Mouse (Mus musculus) cerebellum, adult 9-10 months (tissue): ENCODE data around the gene Rdh1.

Source experiments
- DNase-seq: peaks from one replicate; pipeline ENCODE4 v3.0.0; 2022

Rdh1 gene

GRCm38 (mm10) chr10:127759181-127760110 is at the start of gene Rdh1, which contains the start of gene Rdh16f1:
Gene Rdh1, plus strand, starts transcription at chr10:127759721.
Gene Rdh16f1, plus strand, starts transcription at chr10:127759787.
- DNase-seq = no peak

DNA sequence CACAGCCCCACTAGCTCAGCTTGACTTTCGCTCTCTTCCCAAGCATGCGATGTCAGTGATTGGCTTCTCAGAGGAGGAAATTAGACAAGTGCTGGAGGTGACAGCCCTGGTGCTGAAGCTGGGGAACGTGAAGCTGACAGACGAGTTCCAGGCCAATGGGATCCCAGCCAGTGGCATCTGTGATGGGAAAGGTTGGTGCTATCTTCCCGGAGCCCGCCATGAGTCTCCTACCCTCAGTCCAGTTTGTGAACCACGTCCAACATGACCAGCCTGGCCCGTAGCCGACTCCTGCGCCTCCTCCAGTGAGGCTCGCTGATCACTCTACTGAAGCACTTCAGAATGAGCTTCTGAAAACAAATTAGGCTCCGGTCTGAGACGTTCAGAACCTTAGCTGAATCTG is 49.2 kb upstream of the Rdh1 start:
- no peak for DNase-seq

DNA sequence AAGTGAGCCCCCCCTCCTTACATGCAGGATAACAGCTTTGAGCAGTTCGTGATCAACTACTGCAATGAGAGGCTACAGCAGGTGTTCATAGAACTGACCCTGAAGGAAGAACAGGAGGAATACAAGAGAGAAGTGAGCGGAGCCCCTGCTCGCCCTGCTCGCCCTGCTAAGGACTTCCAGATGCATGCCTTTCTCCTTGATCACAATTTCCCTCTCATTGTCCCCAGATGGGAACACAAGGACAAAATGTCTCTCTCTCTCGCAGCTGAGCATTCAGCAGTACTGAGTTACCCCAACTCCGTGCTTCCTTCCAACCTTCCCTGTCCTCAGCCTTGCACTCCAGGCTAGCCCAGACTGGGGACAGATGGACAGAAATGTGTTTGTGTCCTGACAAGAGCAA is 46.8 kb upstream of the Rdh1 start:
- DNase-seq = no peak

- DNase-seq = no peak
Measured at GRCm38 (mm10) chr10:127721671-127722418, 37.7 kb upstream of the Rdh1 start.

DNA sequence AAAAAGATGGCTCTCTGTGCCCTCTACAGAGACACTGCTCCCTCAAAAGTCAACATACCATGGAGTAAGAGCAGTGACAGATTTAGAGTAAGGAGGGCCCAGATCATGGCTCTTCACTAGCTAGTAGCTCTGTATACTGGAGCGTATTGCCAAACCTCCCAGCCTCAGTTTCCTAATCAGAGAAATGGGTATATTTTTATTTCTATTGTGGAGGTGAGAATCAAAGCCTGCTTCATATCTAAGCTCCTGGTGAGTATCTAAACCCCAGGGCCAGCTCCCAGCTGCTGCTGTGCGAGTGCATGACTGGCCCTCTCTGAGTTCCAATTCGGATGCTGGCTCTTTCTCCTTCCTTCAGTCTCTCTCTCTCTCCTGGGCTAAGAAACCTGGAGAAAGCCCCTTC is 35.3 kb upstream of the Rdh1 start, which contains the start of gene Tac2:
Gene Tac2, plus strand, starts transcription at position 301 of the 400 bp plus-strand sequence.
- no peak for DNase-seq

GRCm38 (mm10) chr10:127725136-127725535 is 34.4 kb upstream of the Rdh1 start:
- no peak for DNase-seq

DNA sequence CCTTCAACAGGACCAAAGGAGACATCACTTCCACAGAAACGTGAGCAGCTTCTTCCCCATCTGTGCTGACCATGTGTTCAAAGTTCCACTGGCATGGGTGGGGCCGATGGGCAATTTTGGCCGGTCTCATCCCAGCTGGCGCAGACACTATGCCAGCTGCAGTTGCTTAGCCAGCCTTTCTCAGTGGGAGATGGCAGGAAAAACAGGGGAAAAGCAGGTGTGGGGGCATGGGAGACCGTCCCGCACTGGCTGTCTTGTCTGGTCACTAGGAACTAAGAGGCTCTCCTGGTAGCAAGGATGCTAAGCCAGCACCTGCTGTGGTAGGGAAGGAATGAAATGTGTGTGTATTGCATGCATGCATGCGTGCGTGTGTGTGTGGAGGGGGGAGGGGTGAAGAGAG is 31.1 kb upstream of the Rdh1 start:
- no peak for DNase-seq

DNA sequence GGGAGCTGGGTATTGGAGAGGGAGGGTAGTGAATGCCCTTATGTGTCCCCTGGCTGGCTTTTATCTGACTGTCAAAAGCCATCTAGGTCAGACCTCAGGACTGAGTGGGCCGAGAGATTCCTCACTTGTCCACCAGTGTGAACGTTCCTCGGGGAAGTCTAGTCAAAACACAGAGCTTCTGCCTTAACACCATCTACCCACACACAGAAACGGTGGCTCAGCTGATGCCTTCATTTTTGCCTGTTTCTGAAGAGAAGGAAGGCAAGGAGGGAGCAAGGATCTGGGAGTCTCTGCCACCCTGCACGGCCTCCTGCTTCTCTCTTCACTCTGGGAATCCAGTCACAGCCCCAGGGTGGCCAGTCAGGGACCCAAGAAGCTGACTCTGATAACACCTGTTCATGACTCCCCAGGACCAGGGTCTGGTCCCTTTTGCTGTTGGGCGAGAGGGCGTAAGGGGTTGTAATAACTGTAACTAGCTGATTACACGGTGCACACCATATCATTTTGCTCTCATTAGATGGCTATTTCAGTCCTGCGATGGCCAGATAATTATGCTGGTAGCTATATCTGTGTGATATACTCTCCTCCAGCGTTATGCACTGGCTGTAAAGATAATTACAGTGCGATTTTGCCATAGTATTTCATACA is 29.1 kb upstream of the Rdh1 start:
- DNase-seq = no peak

DNA sequence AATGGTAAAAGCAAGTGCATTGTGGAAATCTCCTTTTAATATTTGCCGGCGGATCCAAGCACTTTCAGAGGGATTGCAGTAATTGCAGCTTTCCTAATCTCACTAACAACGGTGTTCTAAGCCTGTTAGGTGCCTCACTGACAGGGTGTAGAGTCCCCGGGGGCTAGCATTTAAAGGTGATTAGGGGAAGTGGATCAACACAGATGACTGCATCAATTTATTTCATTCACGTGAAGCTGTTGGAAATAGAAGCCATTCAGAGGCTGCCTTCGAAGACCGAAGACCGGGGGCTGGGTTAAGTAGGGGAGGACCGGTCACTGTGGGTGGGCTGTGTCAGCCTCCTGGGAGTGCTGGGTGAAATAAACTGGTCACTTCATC is 28.6 kb upstream of the Rdh1 start:
- DNase-seq = no peak

- DNase-seq = no peak
Measured at GRCm38 (mm10) chr10:127731397-127731796, 28.1 kb upstream of the Rdh1 start.

GRCm38 (mm10) chr10:127734434-127734833 is 25.1 kb upstream of the Rdh1 start:
- no peak for DNase-seq

DNA sequence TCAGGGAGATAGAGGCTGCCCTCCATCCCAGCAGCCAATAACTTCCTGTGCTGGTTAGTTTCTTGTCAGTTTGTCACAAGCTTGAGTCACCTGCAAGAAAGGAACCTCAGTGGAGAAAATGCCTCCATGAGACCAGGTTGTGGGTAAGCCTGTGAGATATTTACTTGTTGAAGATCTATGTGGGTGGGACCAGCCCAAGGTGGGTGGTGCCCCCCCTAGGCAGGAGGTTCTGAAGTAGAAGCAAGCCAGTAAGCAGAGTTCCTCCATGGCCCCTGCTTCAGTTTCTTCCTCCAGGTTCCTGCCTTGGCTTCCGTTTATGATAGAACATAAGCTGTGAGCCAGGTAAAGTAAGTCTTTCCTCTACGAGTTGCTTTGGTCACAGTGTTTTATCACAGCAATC is 23.3 kb upstream of the Rdh1 start:
- no peak for DNase-seq

GRCm38 (mm10) chr10:127736916-127737315 is 22.6 kb upstream of the Rdh1 start:
- no peak for DNase-seq

DNA sequence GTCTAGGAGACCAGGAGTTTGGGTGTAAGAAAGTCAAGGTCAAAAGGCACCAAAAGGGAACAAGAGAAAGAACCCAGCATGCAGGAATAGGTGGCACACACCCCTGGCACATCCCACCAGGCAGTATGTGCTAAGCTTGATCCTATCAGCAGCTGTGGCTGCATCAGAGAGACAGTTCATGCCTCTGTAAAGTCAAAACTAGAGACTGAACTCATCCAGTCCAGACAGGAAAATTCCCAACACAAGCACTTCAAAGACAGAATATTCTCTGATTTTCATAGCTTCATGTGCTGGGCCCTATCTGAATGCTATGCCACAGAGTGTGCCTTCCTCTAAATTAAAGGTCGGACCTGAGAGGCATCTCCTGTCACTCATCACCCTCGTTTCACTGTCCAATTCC is 22.0 kb upstream of the Rdh1 start:
- DNase-seq = no peak

- DNase-seq = peak; percentile 18
Measured at GRCm38 (mm10) chr10:127738151-127738882, 21.2 kb upstream of the Rdh1 start.

- peak; percentile 65 for DNase-seq
Measured at GRCm38 (mm10) chr10:127739083-127739660, 20.3 kb upstream of the Rdh1 start, which contains the start of gene Zbtb39. Gene Zbtb39, plus strand, starts transcription at chr10:127739538.

DNA sequence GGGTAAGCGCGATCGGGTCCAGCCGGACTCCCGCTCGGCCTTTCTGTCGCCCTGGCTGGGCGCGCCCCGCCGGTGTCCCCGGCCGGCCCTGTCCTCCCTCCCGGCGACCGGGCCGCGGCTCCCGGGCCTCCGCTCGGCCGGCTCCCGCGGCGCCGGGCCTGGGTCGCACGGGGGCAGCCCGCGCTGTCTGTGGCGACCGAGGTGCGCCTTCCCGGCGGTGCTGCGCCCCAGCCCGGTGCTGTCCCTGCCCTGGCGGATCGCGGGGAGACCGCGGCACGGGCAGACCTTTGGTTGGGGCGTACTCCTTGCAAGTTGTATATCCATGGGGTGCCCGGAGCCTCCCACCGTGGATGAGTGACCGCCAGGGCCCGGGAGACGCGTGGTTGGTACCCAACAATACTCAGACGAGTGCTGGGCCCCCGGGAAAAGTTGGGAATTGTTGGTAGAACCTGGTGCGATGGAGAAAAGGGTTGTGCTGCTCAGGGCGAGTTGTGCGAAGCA is 19.8 kb upstream of the Rdh1 start:
- DNase-seq = no peak

GRCm38 (mm10) chr10:127744661-127745060 is 14.9 kb upstream of the Rdh1 start:
- DNase-seq = no peak

DNA sequence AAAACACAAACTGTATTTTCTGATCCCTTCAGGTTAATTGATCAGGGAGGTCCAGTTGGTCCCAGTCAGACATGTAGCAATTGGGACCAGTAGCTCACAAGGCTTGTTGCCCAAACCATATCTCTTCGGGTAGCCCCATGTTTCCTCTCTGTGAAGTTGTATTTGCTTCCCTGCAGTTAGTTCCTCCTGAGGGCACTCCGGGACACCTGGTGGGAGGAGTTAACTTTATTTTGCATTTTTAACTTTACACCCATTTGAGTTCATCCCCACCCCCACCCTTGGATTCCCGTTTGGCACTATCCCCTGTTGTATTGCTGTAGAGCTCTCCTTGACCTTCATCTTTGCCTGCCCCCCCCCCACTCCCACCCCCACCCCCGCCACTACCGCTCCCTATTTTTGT is 13.6 kb upstream of the Rdh1 start:
- no peak for DNase-seq

DNA sequence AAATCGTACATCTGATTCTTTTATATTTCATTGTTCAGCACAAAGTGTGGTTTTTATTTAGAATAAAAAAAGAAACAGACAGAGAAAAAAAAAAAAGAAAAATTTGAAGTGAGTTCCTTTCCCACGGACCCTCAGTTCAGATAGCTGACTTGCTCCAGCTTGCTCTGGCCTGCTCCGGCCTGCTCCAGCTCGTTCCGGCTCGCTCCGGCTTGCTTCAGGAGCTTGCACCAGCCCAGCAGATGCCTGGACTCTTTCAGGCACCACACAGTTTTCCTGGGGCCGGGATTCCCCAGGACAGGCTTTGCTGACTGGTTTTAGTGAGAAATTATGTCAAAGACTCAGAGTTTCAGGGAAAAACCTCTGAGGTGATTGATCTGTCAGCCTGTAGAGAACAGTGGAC is 12.3 kb upstream of the Rdh1 start:
- DNase-seq = no peak

- no peak for DNase-seq
Measured at GRCm38 (mm10) chr10:127748847-127749612, 10.5 kb upstream of the Rdh1 start.
